ENCODE assay signal across 8 mouse cellular contexts in the genomic region with DNA sequence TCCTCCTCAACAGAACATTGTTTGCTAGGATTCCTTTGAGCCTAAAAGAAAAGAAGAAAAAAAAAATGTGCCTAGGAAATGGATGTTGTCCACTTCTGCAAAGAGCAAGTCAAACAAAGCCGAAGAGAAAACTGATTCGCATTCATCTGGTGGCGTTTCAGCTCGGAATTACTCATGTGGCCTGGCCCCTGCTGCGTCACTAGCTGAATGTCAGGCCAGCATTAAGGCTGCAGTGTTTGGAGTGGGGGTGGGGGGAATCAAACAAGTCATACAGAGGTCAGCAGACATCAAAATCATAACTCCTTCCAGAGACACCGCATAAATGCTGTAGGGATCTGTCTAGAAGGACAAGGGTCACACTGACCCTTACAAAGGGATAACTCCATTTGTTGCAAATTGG.
A peak's percentile ranks its signal among the peaks of the same experiment; 100 is the strongest.
DNase-seq lines count a peak whose midpoint lies in the region; ATAC-seq and TF ChIP-seq lines count a peak whose summit lies in the region.

No protein-coding gene starts in this region.

- no peak for TF ChIP-seq POLR2A in lung, adult 2 months (IDR thresholded peaks at IDR 0.05; ENCODE audit: borderline replicate concordance, extremely low read depth, low read depth, low read length)

- H3K9me3 ChIP-seq in lung, embryonic 14.5 days (ENCODE audit: low read depth, low read length) = no peaks in the 10 kb centered on the region
- no peaks in the 10 kb centered on the region for H3K9me3 ChIP-seq in hindbrain, embryonic 13.5 days
- H3K9me3 ChIP-seq in neural tube, embryonic 11.5 days (ENCODE audit: control insufficient read depth, low read length) = no peaks in the 10 kb centered on the region

- H3K9ac ChIP-seq in lung, embryonic 14.5 days = no peak overlapping the region
- no peak overlapping the region for H3K9ac ChIP-seq in hindbrain, embryonic 13.5 days
- 0 out of 2 replicates have a peak overlapping the region, but pooled peaks have one; percentile 1 for H3K9ac ChIP-seq in neural tube, embryonic 11.5 days (ENCODE audit: low read length)

- intact Hi-C loops in gastrocnemius, postnatal 14 days (cut with DNase I; ENCODE audit: low total_unique reads) = no loop called here

- peak overlapping the region; percentile 68 for H3K27ac ChIP-seq in lung, embryonic 14.5 days (ENCODE audit: low read depth)
- H3K27ac ChIP-seq in hindbrain, embryonic 13.5 days = peak overlapping the region; percentile 8; the same call in 1 of the 2 replicates
- H3K27ac ChIP-seq in neural tube, embryonic 11.5 days (ENCODE audit: low read depth, low read length) = no peak overlapping the region

- WGBS in lung, embryonic 14.5 days = 6% methylated on average over 6 of the region's 6 CpGs
- WGBS in lung, adult 2 months = 14% methylated on average over 6 of the region's 6 CpGs
- WGBS in hindbrain, embryonic 13.5 days = 24% methylated on average over 6 of the region's 6 CpGs
- WGBS in neural tube, embryonic 11.5 days = 35% methylated on average over 6 of the region's 6 CpGs

- H3K4me3 ChIP-seq in lung, embryonic 14.5 days (ENCODE audit: low read depth, low read length) = no peak overlapping the region
- H3K4me3 ChIP-seq in lung, adult 2 months (replicated peaks; ENCODE audit: extremely low read depth, low read depth, low read length) = no peak overlapping the region
- no peak overlapping the region for H3K4me3 ChIP-seq in hindbrain, embryonic 13.5 days
- no peak overlapping the region for H3K4me3 ChIP-seq in neural tube, embryonic 11.5 days (ENCODE audit: low read depth, low read length)

- no peak for TF ChIP-seq CTCF in lung, embryonic 14.5 days (IDR thresholded peaks at IDR 0.05; ENCODE audit: low read depth)
- TF ChIP-seq CTCF in lung, adult 2 months (IDR thresholded peaks at IDR 0.05; ENCODE audit: insufficient read depth, low read length) = no peak

- H3K4me2 ChIP-seq in lung, embryonic 14.5 days = no peak overlapping the region; the same call in 1 of the 2 replicates
- H3K4me2 ChIP-seq in hindbrain, embryonic 13.5 days = no peak overlapping the region
- H3K4me2 ChIP-seq in neural tube, embryonic 11.5 days (ENCODE audit: low read depth) = no peak overlapping the region

- H3K36me3 ChIP-seq in lung, embryonic 14.5 days (ENCODE audit: insufficient read depth) = no peaks in the 10 kb centered on the region
- H3K36me3 ChIP-seq in hindbrain, embryonic 13.5 days = no peaks in the 10 kb centered on the region
- no peaks in the 10 kb centered on the region for H3K36me3 ChIP-seq in neural tube, embryonic 11.5 days (ENCODE audit: control insufficient read depth, insufficient read depth, low read length)

- peak; percentile 14 for DNase-seq in gastrocnemius, postnatal 14 days
- DNase-seq in gastrocnemius, adult 18-20 months (ENCODE audit: low spot score) = no peak
- peak; percentile 76 for DNase-seq in lung, embryonic 14.5 days
- DNase-seq in lung, adult 2 months = no peak
- peak; percentile 61 for DNase-seq in neural tube, embryonic 11.5 days (ENCODE audit: low spot score)

- ATAC-seq in lung, embryonic 14.5 days (ENCODE audit: insufficient read depth) = peak; percentile 78
- no peak for ATAC-seq in hindbrain, embryonic 13.5 days (ENCODE audit: low FRiP score)
- peak; percentile 62 for ATAC-seq in neural tube, embryonic 11.5 days (ENCODE audit: insufficient read depth, low FRiP score, low TSS enrichment)
- ATAC-seq in erythroblast, adult 5-6 weeks (replicated peaks; ENCODE audit: low FRiP score, poor library complexity, severe bottlenecking) = no peak
- no peak for ATAC-seq in monocyte, adult 5-6 weeks (replicated peaks; ENCODE audit: insufficient number of reproducible peaks, low FRiP score, low TSS enrichment, poor library complexity, severe bottlenecking)

- H3K4me1 ChIP-seq in lung, embryonic 14.5 days (ENCODE audit: insufficient read depth) = peaks cover 12% of the 10 kb centered on the region
- H3K4me1 ChIP-seq in lung, adult 2 months (ENCODE audit: control insufficient read depth, insufficient read depth, low read length) = no peaks in the 10 kb centered on the region; the same call in 1 of the 2 replicates
- peaks cover 5% of the 10 kb centered on the region; the same call in 1 of the 2 replicates for H3K4me1 ChIP-seq in hindbrain, embryonic 13.5 days (replicated peaks)
- peaks cover 6% of the 10 kb centered on the region; the same call in 1 of the 2 replicates for H3K4me1 ChIP-seq in neural tube, embryonic 11.5 days (ENCODE audit: control insufficient read depth, insufficient read depth, low read length)

- H3K27me3 ChIP-seq in lung, embryonic 14.5 days (ENCODE audit: insufficient read depth, low read length) = no peaks in the 10 kb centered on the region
- no peaks in the 10 kb centered on the region for H3K27me3 ChIP-seq in hindbrain, embryonic 13.5 days
- no peaks in the 10 kb centered on the region for H3K27me3 ChIP-seq in neural tube, embryonic 11.5 days (ENCODE audit: control insufficient read depth, insufficient read depth, low read length)

Comparison
In these comparisons a context has a peak if more than half of its experiments do, and no peak if none do; other contexts are left out.
1. DNase-seq: peak in gastrocnemius, postnatal 14 days (single experiment), lung, embryonic 14.5 days (single experiment) and neural tube, embryonic 11.5 days (single experiment); none in gastrocnemius, adult 18-20 months (single experiment) and lung, adult 2 months (single experiment).
2. ATAC-seq: peak in lung, embryonic 14.5 days (single experiment) and neural tube, embryonic 11.5 days (single experiment); none in hindbrain, embryonic 13.5 days (single experiment), erythroblast, adult 5-6 weeks (single experiment) and monocyte, adult 5-6 weeks (single experiment).